Mouse (Mus musculus) liver, embryonic 14.5 days (tissue): ENCODE measurements around the gene H2-Eb1. TPM values are rescaled to one million over a fixed set of nuclear protein-coding genes. Genes with fewer than 3 reads are reported as not detected.

Source experiments
- ATAC-seq: fragments of 200-750 bp; cut with Nextera tagmentation; 2 replicates; pipeline ENCODE4 v1.8.0; 2017; ENCODE audit warnings: moderate number of reproducible peaks, mild to moderate bottlenecking, moderate library complexity; ENCODE audit not compliant: insufficient read depth
- DNase-seq, 3 experiments: peaks; one replicate each; pipeline ENCODE4 v3.0.0-alpha.2; 2012 to 2013; ENCODE audit warnings: low read depth in 3 of 3, low spot score in 3 of 3
- H3K27ac ChIP-seq: fragments of 300-500 bp; sonication (generic); 2 replicates; pipeline ENCODE4 v1.5.1; 2014; ENCODE audit warnings: moderate library complexity, mild to moderate bottlenecking, control low read depth, inconsistent platforms
- H3K27me3 ChIP-seq: fragments of 300-500 bp; sonication (generic); 2 replicates; pipeline ENCODE4 v1.6.1; 2014; ENCODE audit warnings: mild to moderate bottlenecking, low read length, moderate library complexity; ENCODE audit not compliant: control insufficient read depth, insufficient read depth
- H3K36me3 ChIP-seq: fragments of 300-500 bp; sonication (generic); replicated peaks from 2 replicates; pipeline ENCODE4 v1.6.1; 2014; ENCODE audit warnings: low read depth; ENCODE audit not compliant: control insufficient read depth, insufficient read depth
- H3K4me1 ChIP-seq, 2 experiments: fragments of 200-500 bp in 1 of 2; fragments of 300-500 bp in 1 of 2; sonication (generic) in 1 of 2; replicated peaks; 2 replicates each; pipeline ENCODE4 v1.6.1; 2012 to 2014; ENCODE audit warnings: antibody characterized with exemption in 1 of 2, inconsistent platforms in 1 of 2, low read length in 1 of 2; ENCODE audit not compliant: control insufficient read depth in 2 of 2, insufficient read depth in 2 of 2
- H3K4me2 ChIP-seq: fragments of 300-500 bp; sonication (generic); 2 replicates; pipeline ENCODE4 v1.6.1; 2014; ENCODE audit warnings: low read depth, mild to moderate bottlenecking, control low read depth, moderate library complexity
- H3K4me3 ChIP-seq, 2 experiments: fragments of 200-500 bp in 1 of 2; fragments of 300-500 bp in 1 of 2; sonication (generic) in 1 of 2; 2 replicates each; pipeline ENCODE4 v1.5.1; 2012 to 2014; ENCODE audit warnings: low read depth in 2 of 2, low read length in 2 of 2, mild to moderate bottlenecking in 2 of 2, control low read depth in 1 of 2, inconsistent platforms in 1 of 2, moderate library complexity in 1 of 2; ENCODE audit not compliant: insufficient read depth in 1 of 2
- H3K9ac ChIP-seq: fragments of 300-500 bp; sonication (generic); replicated peaks from 2 replicates; pipeline ENCODE4 v1.6.1; 2014; ENCODE audit warnings: mild to moderate bottlenecking, control low read depth, moderate library complexity
- H3K9me3 ChIP-seq: fragments of 300-500 bp; sonication (generic); 2 replicates; pipeline ENCODE4 v1.6.1; 2016; ENCODE audit warnings: low read length, mixed read lengths; ENCODE audit not compliant: control insufficient read depth
- CTCF ChIP-seq: IDR thresholded peaks from 2 replicates; pipeline ENCODE4 v1.5.1; 2016; ENCODE audit warnings: antibody characterized with exemption, low read depth, control low read depth
- EP300 ChIP-seq: IDR thresholded peaks from 2 replicates; pipeline ENCODE4 v1.6.1; 2016; ENCODE audit warnings: antibody characterized with exemption, low read depth
- WGBS: fragments of 180-500 bp; shearing (Covaris S2); extraction: QIAGEN DNeasy Blood & Tissue Kit; methylation state at CpG from one replicate; pipeline ENCODE4 v1.1.7; 2014; ENCODE audit not compliant: insufficient replicate concordance; 5-methylcytosine and 5-hydroxymethylcytosine counted together
- polyA plus RNA-seq, 2 experiments: library from polyadenylated mRNA; depleted of rRNA in 1 of 2; stranded (reverse) in 1 of 2; unstranded in 1 of 2; fragments of >200 nt; fragmentation: Nextera tagmentation in 1 of 2; extraction: Ambion mirVana in 1 of 2; gene quantifications; 2 replicates each; pipeline versions ENCODE4 v1.2.1 to v1.2.3; 2012 to 2014

The H2-Eb1 gene
- polyA plus RNA-seq, 2 experiments, result 0.65 to 0.80 TPM

GRCm38 (mm10) chr17:34349429-34349828 is 43.8 kb downstream of the H2-Eb1 start:
- TF ChIP-seq EP300, result no peak
- peak; percentile 86 for TF ChIP-seq CTCF
- Histone ChIP-seq H3K27ac (no peak overlapping the region), H3K27me3 (no peaks in the 10 kb centered on the region), H3K4me2 (no peak overlapping the region), H3K36me3 (no peaks in the 10 kb centered on the region), H3K4me3 (no peak overlapping the region), H3K9ac (no peak overlapping the region), H3K9me3 (no peaks in the 10 kb centered on the region), H3K4me1 (no peaks in the 10 kb centered on the region; a peak in 1 of 4 replicates)
- DNase-seq (peak; percentile 31 to 41 (median 36)), ATAC-seq (no peak)
- WGBS, result 4% methylated on average over 4 of the region's 4 CpGs

- ATAC-seq, result no peak
- Histone ChIP-seq H3K4me1 (peaks cover 0 to 4% of the 10 kb centered on the region in 2 experiments; a peak in 2 of 4 replicates), H3K4me2 (no peak within 1 kb of the TSS), H3K27ac (no peak within 1 kb of the TSS), H3K36me3 (no peaks in the 10 kb centered on the region), H3K9ac (no peak within 1 kb of the TSS), H3K9me3 (no peaks in the 10 kb centered on the region), H3K27me3 (no peaks in the 10 kb centered on the region), H3K4me3 (no peak within 1 kb of the TSS)
- WGBS, result 57% methylated on average over 5 of the region's 5 CpGs
- TF ChIP-seq CTCF (no peak), EP300 (no peak)
- no peak for DNase-seq
These were observed 48.9 kb downstream of the H2-Eb1 start, which contains the start of gene Btnl2 for GRCm38 (mm10) chr17:34354539-34354938. Btnl2 (plus strand) TSS chr17:34354822.

GRCm38 (mm10) chr17:34354940-34355339 is 49.3 kb downstream of the H2-Eb1 start:
- H3K27ac ChIP-seq, result no peak overlapping the region
- 40% methylated on average over 1 of the region's 1 CpGs for WGBS
- no peak overlapping the region for H3K4me2 ChIP-seq
- H3K4me3 ChIP-seq, result no peak overlapping the region
- H3K9me3 ChIP-seq, result no peaks in the 10 kb centered on the region
- no peak for TF ChIP-seq EP300
- no peak for TF ChIP-seq CTCF
- H3K9ac ChIP-seq, result no peak overlapping the region
- ATAC-seq (no peak), DNase-seq (no peak)
- H3K36me3 ChIP-seq, result no peaks in the 10 kb centered on the region
- peaks cover 0 to 4% of the 10 kb centered on the region in 2 experiments; a peak in 2 of 4 replicates for H3K4me1 ChIP-seq
- no peaks in the 10 kb centered on the region for H3K27me3 ChIP-seq

- no peak overlapping the region for H3K27ac ChIP-seq
- H3K4me1 ChIP-seq, result no peaks in the 10 kb centered on the region
- ATAC-seq (no peak), DNase-seq (no peak)
- no peaks in the 10 kb centered on the region for H3K27me3 ChIP-seq
- WGBS, result 70% methylated on average over 15 of the region's 15 CpGs
- no peak overlapping the region for H3K4me2 ChIP-seq
- no peak overlapping the region for H3K9ac ChIP-seq
- H3K4me3 ChIP-seq, result no peak overlapping the region
- no peaks in the 10 kb centered on the region for H3K36me3 ChIP-seq
- TF ChIP-seq CTCF, result no peak
- TF ChIP-seq EP300, result no peak
- H3K9me3 ChIP-seq, result no peaks in the 10 kb centered on the region
These were observed 57.4 kb downstream of the H2-Eb1 start for GRCm38 (mm10) chr17:34362954-34363546.

GRCm38 (mm10) chr17:34363676-34364310 is 58.1 kb downstream of the H2-Eb1 start:
- Histone ChIP-seq H3K9ac (no peak overlapping the region), H3K4me3 (no peak overlapping the region), H3K27ac (no peak overlapping the region), H3K4me2 (no peak overlapping the region), H3K9me3 (no peaks in the 10 kb centered on the region), H3K36me3 (no peaks in the 10 kb centered on the region), H3K4me1 (no peaks in the 10 kb centered on the region; a peak in 1 of 4 replicates), H3K27me3 (no peaks in the 10 kb centered on the region)
- TF ChIP-seq EP300 (no peak), CTCF (no peak)
- 41% methylated on average over 3 of the region's 3 CpGs for WGBS
- DNase-seq, result no peak
- ATAC-seq, result no peak
